In the genomic region with DNA sequence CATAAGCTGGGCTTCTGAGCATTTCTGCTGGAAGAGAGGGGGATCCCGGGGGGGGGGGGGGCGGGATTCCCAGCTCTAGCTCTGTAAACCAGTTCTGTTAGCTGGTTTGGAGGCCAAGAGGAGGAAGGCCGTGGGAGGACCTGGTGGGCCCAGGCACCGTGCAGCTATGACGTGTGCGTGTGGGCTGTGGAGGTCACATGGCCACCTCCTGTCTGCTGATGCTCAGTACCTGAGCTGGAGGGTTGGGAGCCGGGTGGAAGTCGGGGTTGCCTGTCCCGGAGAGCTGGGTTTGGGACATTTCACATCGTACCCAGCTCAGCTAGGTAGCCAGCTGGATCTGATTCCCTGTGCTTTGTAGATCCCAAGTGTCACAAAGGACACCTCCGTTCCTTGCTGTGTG, we compare ENCODE assay signal across 10 mouse cellular contexts. TPM values are rescaled to one million over a fixed set of nuclear protein-coding genes. Genes with fewer than 3 reads are reported as not detected.
DNase-seq lines count a peak whose midpoint lies in the region; ATAC-seq and TF ChIP-seq lines count a peak whose summit lies in the region.
"Had no signal": no experiment of that assay in that cellular context is flagged by ENCODE, and none has a peak within 500 bp of the region (broad histone marks: within the 10 kb centered on the region; RNA-seq: fewer than 3 reads in every experiment).

No protein-coding gene starts in this region.

- H3K9ac ChIP-seq in limb, embryonic 14.5 days (ENCODE audit: low read depth, low read length, severe bottlenecking): no peak overlapping the region
- H3K9ac ChIP-seq in intestine, postnatal 0 days (ENCODE audit: low read depth, low read length): no peak overlapping the region
- H3K9ac ChIP-seq: liver, embryonic 15.5 days had no signal

- WGBS in cerebellum, adult 2 months: 6% methylated on average over 10 of the region's 11 CpGs
- 45% methylated on average over 10 of the region's 11 CpGs for WGBS in limb, embryonic 14.5 days
- 52% methylated on average over 11 of the region's 11 CpGs for WGBS in intestine, postnatal 0 days

- peaks cover 50% of the 10 kb centered on the region for H3K4me1 ChIP-seq in cerebellum, adult 2 months (ENCODE audit: control insufficient read depth, insufficient read depth, low read length)
- peaks cover 12% of the 10 kb centered on the region for H3K4me1 ChIP-seq in limb, embryonic 14.5 days (ENCODE audit: control insufficient read depth, insufficient read depth, low read length)
- H3K4me1 ChIP-seq in intestine, postnatal 0 days (replicated peaks; ENCODE audit: control insufficient read depth, insufficient read depth, low read length): 0 out of 2 replicates have a peak, but pooled peaks cover 3% of the 10 kb centered on the region

- H3K27me3 ChIP-seq in cerebellum, adult 2 months (ENCODE audit: control insufficient read depth, insufficient read depth, low read length): no peaks in the 10 kb centered on the region
- H3K27me3 ChIP-seq in limb, embryonic 14.5 days (ENCODE audit: control insufficient read depth, insufficient read depth, low read length): peaks cover 35% of the 10 kb centered on the region
- H3K27me3 ChIP-seq in intestine, postnatal 0 days (replicated peaks; ENCODE audit: control insufficient read depth, insufficient read depth, low read length): peaks cover 33% of the 10 kb centered on the region

- TF ChIP-seq CTCF in cerebellum, adult 2 months (IDR thresholded peaks at IDR 0.05; ENCODE audit: borderline replicate concordance, insufficient read depth, low read depth, low read length): no peak
- TF ChIP-seq CTCF in intestine, postnatal 0 days (IDR thresholded peaks at IDR 0.05; ENCODE audit: low read depth): no peak

- no peaks in the 10 kb centered on the region for H3K36me3 ChIP-seq in limb, embryonic 14.5 days (ENCODE audit: control insufficient read depth, insufficient read depth, low read length)
- H3K36me3 ChIP-seq in intestine, postnatal 0 days (ENCODE audit: control insufficient read depth, insufficient read depth): no peaks in the 10 kb centered on the region
- H3K36me3 ChIP-seq: liver, embryonic 15.5 days had no signal

- peak overlapping the region; percentile 44 for H3K27ac ChIP-seq in cerebellum, adult 2 months (ENCODE audit: insufficient read depth, low read length)
- no peak overlapping the region for H3K27ac ChIP-seq in limb, embryonic 14.5 days (replicated peaks; ENCODE audit: low read depth, low read length)
- H3K27ac ChIP-seq in intestine, postnatal 0 days (ENCODE audit: low read depth, low read length): no peak overlapping the region
- H3K27ac ChIP-seq: liver, embryonic 15.5 days had no signal

- peak; percentile 62 to 66 for DNase-seq in cerebellum, adult 2 months
- DNase-seq in right cerebral cortex, adult 18-20 months: peak; percentile 86
- DNase-seq in right cerebral cortex, postnatal 4 days: no peak
- no peak for DNase-seq in limb, embryonic 14.5 days (ENCODE audit: low spot score)
- DNase-seq in telencephalon, adult 2 months (ENCODE audit: low read depth, low spot score): peak; percentile 71
- DNase-seq in thymus, postnatal 25 days: no peak
- DNase-seq: heart, postnatal 36 days had no signal

- H3K9me3 ChIP-seq in limb, embryonic 14.5 days (ENCODE audit: control insufficient read depth, low read length): no peaks in the 10 kb centered on the region
- H3K9me3 ChIP-seq in intestine, postnatal 0 days (ENCODE audit: control insufficient read depth): no peaks in the 10 kb centered on the region
- H3K9me3 ChIP-seq: liver, embryonic 15.5 days had no signal

- no peak for TF ChIP-seq POLR2A in cerebellum, adult 2 months (IDR thresholded peaks at IDR 0.05; ENCODE audit: borderline replicate concordance, insufficient read depth, low read length)
- TF ChIP-seq POLR2A in limb, embryonic 14.5 days (IDR thresholded peaks at IDR 0.05; ENCODE audit: borderline replicate concordance, extremely low read depth, insufficient read depth, insufficient read length): no peak

- 0 out of 2 replicates have a peak overlapping the region, but pooled peaks have one; percentile 94 for H3K4me2 ChIP-seq in limb, embryonic 14.5 days (replicated peaks; ENCODE audit: low read depth, low read length, severe bottlenecking)
- H3K4me2 ChIP-seq in intestine, postnatal 0 days (replicated peaks; ENCODE audit: low read depth): no peak overlapping the region
- H3K4me2 ChIP-seq: liver, embryonic 15.5 days had no signal

- peak overlapping the region; percentile 97 for H3K4me3 ChIP-seq in cerebellum, adult 2 months (replicated peaks; ENCODE audit: insufficient read depth, low read depth, low read length)
- H3K4me3 ChIP-seq in limb, embryonic 14.5 days (replicated peaks; ENCODE audit: low read length): no peak overlapping the region
- no peak overlapping the region for H3K4me3 ChIP-seq in intestine, postnatal 0 days (ENCODE audit: low read depth, low read length)
- H3K4me3 ChIP-seq: liver, embryonic 15.5 days had no signal

- no peak for ATAC-seq in cerebellum, adult (ENCODE audit: insufficient number of reproducible peaks, low FRiP score, low TSS enrichment)
- ATAC-seq in limb, embryonic 14.5 days (ENCODE audit: low FRiP score, low read depth): no peak
- no peak for ATAC-seq in intestine, postnatal 0 days

RNA-seq across cellular contexts. Expression of gene Rab6b, which starts 1.8 kb away (rescaled TPM):
- 188 and 199 TPM in 2 replicates for polyA plus RNA-seq in cerebellum, adult 2 months (2012; rRNA removed)
- polyA plus RNA-seq in limb, embryonic 14.5 days (2012; rRNA removed): 8.1 and 9.6 TPM in 2 replicates
- 3.5 and 4.2 TPM in 2 replicates for polyA plus RNA-seq in limb, embryonic 14.5 days (2014; fragmentation: Nextera tagmentation; extraction: Ambion mirVana)
- 3.7 and 4.3 TPM in 2 replicates for polyA plus RNA-seq in intestine, postnatal 0 days (2015; fragmentation: Nextera tagmentation; extraction: Ambion mirVana)

Comparison
In these comparisons a context has a peak if more than half of its experiments do, and no peak if none do; other contexts are left out.
1. DNase-seq: peak in cerebellum, adult 2 months (2 of 2), right cerebral cortex, adult 18-20 months (single experiment) and telencephalon, adult 2 months (single experiment); none in right cerebral cortex, postnatal 4 days (single experiment), limb, embryonic 14.5 days (single experiment) and thymus, postnatal 25 days (single experiment).
2. RNA of gene Rab6b, which starts 1.8 kb away (polyA plus RNA-seq): 188 to 199 TPM in cerebellum, adult 2 months; 3.5 to 9.6 TPM in limb, embryonic 14.5 days and 3.7 to 4.3 TPM in intestine, postnatal 0 days; every median in the first group is over 10 times any median in the second.